Mouse (Mus musculus): ENCODE measurements around the gene Mab21l3. TPM values are rescaled to one million over a fixed set of nuclear protein-coding genes. Genes with fewer than 3 reads are reported as not detected.

The Mab21l3 gene
- polyA plus RNA-seq (2017; shearing (Covaris generic)): not detected

GRCm38 (mm10) chr3:101848816-101849215 lies at the start of gene Mab21l3:
TSS of gene Mab21l3 (minus strand) at chr3:101848959.

Other genes with a start within 250 kb of the Mab21l3 start
- gene Atp1a1, start 244.3 kb downstream of the Mab21l3 start, polyA plus RNA-seq (2017; shearing (Covaris generic)): 32.6 TPM
- 10.2 TPM for gene Slc22a15, start 75.5 kb upstream of the Mab21l3 start, polyA plus RNA-seq (2017; shearing (Covaris generic))
- not detected for gene Nhlh2, start 161.1 kb upstream of the Mab21l3 start, polyA plus RNA-seq (2017; shearing (Covaris generic))
- not detected for gene Casq2, start 237.5 kb upstream of the Mab21l3 start, polyA plus RNA-seq (2017; shearing (Covaris generic))